Mouse (Mus musculus): Measurements from ENCODE around the gene Reep3. TPM values are rescaled to one million over a fixed set of nuclear protein-coding genes. Genes with fewer than 3 reads are reported as not detected.

The Reep3 gene
- total and polyA plus RNA-seq, 3 experiments, result 0.01 TPM; not detected in 2

DNA sequence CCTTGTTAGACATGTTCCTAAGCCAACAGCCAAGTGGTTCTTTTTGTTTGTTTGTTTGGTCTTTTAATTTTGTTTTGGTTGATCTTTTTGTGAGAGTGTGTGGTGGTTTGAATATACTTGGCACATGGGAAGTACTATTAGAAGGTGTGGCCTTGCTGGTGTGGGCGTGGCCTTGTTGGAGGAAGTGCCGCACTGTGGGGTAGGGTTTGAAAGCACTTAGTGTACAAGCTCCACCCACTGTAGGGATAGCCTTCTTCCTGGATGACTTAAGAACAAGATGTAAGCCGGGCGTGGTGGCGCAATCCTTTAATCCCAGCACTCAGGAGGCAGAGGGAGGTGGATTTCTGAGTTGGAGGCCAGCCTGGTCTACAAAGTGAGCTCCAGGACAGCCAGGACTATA, 113.7 kb downstream of the Reep3 start:
- no peaks in the 10 kb centered on the region for H3K27me3 ChIP-seq (ENCODE audit: control insufficient read depth in 1 of 2, insufficient read depth in 2 of 2, low read length in 2 of 2)
- no peaks in the 10 kb centered on the region for H3K4me1 ChIP-seq (ENCODE audit: control insufficient read depth in 1 of 2, insufficient read depth in 2 of 2, low read length in 2 of 2)
- H3K27ac ChIP-seq (ENCODE audit: control insufficient read depth, low read depth, low read length), result no peak overlapping the region
- no peak overlapping the region for H3K4me3 ChIP-seq (ENCODE audit: control insufficient read depth in 1 of 2, insufficient read depth in 1 of 2, low read depth in 2 of 2, low read length in 2 of 2)
- peak; percentile 28 for DNase-seq (ENCODE audit: low read depth, low spot score)
- H3K9ac ChIP-seq (ENCODE audit: control insufficient read depth, low read depth, low read length, poor library complexity, severe bottlenecking), result no peak overlapping the region
- no peaks in the 10 kb centered on the region for H3K36me3 ChIP-seq (ENCODE audit: control insufficient read depth in 1 of 2, insufficient read depth in 2 of 2, low read length in 2 of 2)
- H3K79me2 ChIP-seq (ENCODE audit: control insufficient read depth, insufficient read depth, low read length, poor library complexity), result no peaks in the 10 kb centered on the region
- H3K9me3 ChIP-seq (replicated peaks; ENCODE audit: insufficient read depth, low read length), result no peaks in the 10 kb centered on the region
- TF ChIP-seq CHD2 (IDR thresholded peaks at IDR 0.05; ENCODE audit: low read length), result no peak
- TF ChIP-seq ELF1 (IDR thresholded peaks at IDR 0.05; ENCODE audit: low read depth, low read length), result no peak
- TF ChIP-seq ZMIZ1 (IDR thresholded peaks at IDR 0.05; ENCODE audit: low read depth, low read length), result no peak
- TF ChIP-seq HCFC1 (IDR thresholded peaks at IDR 0.05; ENCODE audit: low read depth, low read length), result no peak

DNA sequence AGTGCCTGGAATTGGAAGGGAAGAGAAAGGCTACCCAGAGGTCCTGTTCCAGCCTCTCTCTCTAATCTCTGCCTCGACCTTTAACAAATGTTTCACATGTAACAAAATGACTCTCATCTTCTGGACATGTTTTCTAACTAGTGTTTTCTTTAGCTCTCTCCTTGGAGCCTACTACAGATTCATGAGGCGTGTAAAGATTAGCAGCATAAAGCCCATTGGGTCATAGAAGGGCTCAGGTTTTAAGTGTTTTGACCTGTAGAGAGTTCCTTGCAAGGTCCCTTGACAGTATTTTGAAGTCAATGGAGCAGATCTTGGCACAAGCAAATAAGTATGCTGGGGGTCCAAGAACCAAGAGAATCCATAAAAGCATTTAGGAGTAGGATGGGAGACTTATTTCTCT, 118.5 kb downstream of the Reep3 start:
- Histone ChIP-seq H3K4me3 (ENCODE audit: control insufficient read depth in 1 of 2, insufficient read depth in 1 of 2, low read depth in 2 of 2, low read length in 2 of 2) (no peak overlapping the region), H3K27me3 (ENCODE audit: control insufficient read depth in 1 of 2, insufficient read depth in 2 of 2, low read length in 2 of 2) (no peaks in the 10 kb centered on the region), H3K27ac (ENCODE audit: control insufficient read depth, low read depth, low read length) (no peak overlapping the region), H3K9me3 (replicated peaks; ENCODE audit: insufficient read depth, low read length) (no peaks in the 10 kb centered on the region), H3K36me3 (ENCODE audit: control insufficient read depth in 1 of 2, insufficient read depth in 2 of 2, low read length in 2 of 2) (no peaks in the 10 kb centered on the region), H3K79me2 (ENCODE audit: control insufficient read depth, insufficient read depth, low read length, poor library complexity) (no peaks in the 10 kb centered on the region), H3K9ac (ENCODE audit: control insufficient read depth, low read depth, low read length, poor library complexity, severe bottlenecking) (no peak overlapping the region), H3K4me1 (ENCODE audit: control insufficient read depth in 1 of 2, insufficient read depth in 2 of 2, low read length in 2 of 2) (no peaks in the 10 kb centered on the region)
- TF ChIP-seq CTCF (IDR thresholded peaks at IDR 0.05 in 2 of 3, conservative IDR thresholded peaks at IDR 0.05 in 1 of 3; ENCODE audit: control insufficient read depth in 1 of 3, insufficient read depth in 1 of 3, low read depth in 2 of 3, low read length in 3 of 3, poor library complexity in 1 of 3, severe bottlenecking in 1 of 3) (no peak), ZNF384 (IDR thresholded peaks at IDR 0.05; ENCODE audit: low read depth, low read length) (no peak), EP300 (IDR thresholded peaks at IDR 0.05; ENCODE audit: low read depth in 1 of 2, low read length in 2 of 2) (no peak), KAT2A (conservative IDR thresholded peaks at IDR 0.05; ENCODE audit: low read depth, low read length) (no peak), MAZ (IDR thresholded peaks at IDR 0.05; ENCODE audit: low read depth, low read length) (no peak), BHLHE40 (IDR thresholded peaks at IDR 0.05; ENCODE audit: borderline replicate concordance, low read depth, low read length) (no peak), POLR2AphosphoS5 (IDR thresholded peaks at IDR 0.05; ENCODE audit: borderline replicate concordance, low read depth, low read length) (no peak), MAX (IDR thresholded peaks at IDR 0.05; ENCODE audit: low read length) (no peak), TAL1 (IDR thresholded peaks at IDR 0.05; ENCODE audit: low read length) (no peak), RCOR1 (IDR thresholded peaks at IDR 0.05; ENCODE audit: low read depth, low read length) (no peak), ETS1 (IDR thresholded peaks at IDR 0.05; ENCODE audit: low read depth, low read length) (no peak), ZKSCAN1 (IDR thresholded peaks at IDR 0.05; ENCODE audit: low read depth, low read length) (no peak), ELF1 (IDR thresholded peaks at IDR 0.05; ENCODE audit: low read depth, low read length) (no peak), JUND (IDR thresholded peaks at IDR 0.05; ENCODE audit: low read depth, low read length) (no peak), CHD2 (IDR thresholded peaks at IDR 0.05; ENCODE audit: low read length) (no peak), NRF1 (IDR thresholded peaks at IDR 0.05; ENCODE audit: insufficient read depth, low read depth, low read length, poor library complexity, severe bottlenecking) (no peak), MYB (IDR thresholded peaks at IDR 0.05; ENCODE audit: low read depth, low read length) (no peak), MXI1 (IDR thresholded peaks at IDR 0.05; ENCODE audit: low read depth, low read length) (no peak)
- DNase-seq (ENCODE audit: low read depth, low spot score), result no peak
